Mouse (Mus musculus) mesoderm, embryonic 11.5 days (tissue): Measurements from ENCODE around the gene Gdf11.

Experiments
- DNase-seq: peaks from one replicate; pipeline ENCODE4 v3.0.0-alpha.2; 2012; ENCODE audit warnings: low read depth, low spot score

Gene Gdf11

DNA sequence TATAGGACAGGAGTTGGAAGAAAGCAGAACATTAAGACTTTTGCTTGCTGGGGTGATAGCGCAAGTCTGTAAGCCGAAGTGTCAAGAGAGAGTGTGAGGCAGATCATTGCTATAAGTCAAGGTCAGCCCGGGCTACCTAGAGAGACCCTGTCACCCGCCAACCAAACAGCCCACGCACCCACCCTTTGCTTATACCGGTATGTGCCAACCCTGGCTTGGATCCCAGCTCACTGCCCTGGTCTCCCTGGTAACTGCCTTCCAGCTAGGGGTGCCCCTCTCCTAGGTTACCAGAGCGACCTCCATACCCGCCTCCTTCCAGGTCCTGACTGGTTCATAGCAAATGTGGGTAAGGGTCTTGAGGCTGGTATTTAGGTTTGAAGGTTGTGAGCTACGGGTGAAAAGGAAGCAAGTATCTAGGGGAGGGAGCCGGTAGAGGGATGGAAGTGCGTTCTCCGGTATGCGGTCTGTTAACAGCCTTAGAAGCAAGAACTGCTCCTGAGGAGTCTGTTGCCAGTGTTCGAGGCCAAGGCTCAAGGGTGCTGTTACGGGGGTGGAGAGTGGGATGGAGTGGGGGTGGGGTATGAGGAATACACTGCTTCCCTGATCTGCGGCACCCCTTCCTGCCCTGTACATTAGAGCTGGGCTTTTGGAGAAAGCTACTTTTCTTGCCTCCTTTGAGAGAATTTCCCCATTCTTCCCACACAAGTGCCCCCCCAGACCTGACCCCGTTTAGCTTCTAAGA is 4.6 kb upstream of the Gdf11 start:
- DNase-seq, result no peak

DNA sequence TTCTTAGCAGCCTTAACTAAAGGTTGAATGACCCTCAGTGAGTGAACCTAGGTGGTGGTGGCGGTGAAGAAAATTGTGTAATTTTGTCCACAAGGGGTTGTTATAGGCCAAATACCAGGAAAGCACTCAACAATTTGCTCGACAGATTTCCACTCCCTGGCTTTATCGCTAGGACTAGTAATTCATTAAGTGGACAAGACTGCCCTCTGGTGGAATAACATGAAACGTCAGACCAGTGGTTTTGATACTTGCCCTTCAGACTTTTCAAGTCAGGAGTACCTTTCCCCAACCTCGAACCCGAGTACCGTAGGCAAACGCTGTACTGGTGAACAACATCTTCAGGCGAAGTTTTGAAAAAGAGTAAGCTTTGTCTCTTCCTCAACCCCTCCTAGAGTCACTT is 3.9 kb upstream of the Gdf11 start:
- DNase-seq, result peak; percentile 92

DNA sequence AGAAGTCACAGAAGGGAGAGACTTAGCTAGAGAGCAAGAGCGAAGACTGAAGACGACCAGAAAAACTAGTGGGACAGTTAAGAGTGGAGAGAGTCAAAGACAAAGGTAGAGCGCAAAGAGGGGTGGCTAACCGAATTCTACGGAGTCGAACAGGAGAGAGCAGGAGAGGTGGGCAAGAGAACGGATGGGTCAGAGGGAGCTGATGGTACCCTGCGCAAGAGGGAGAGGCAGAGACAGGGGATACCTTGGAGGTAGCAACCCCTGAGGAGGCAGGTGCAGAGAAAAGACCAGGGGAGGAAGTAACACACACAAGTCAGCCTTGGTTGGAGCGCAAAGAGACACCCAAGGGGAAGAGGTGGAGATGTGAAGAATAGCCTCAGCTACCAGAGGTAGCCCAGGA is 728 bp upstream of the Gdf11 start:
- no peak for DNase-seq

- DNase-seq, result peak; percentile 32
Measured at GRCm38 (mm10) chr10:128890383-128891295, 879 bp downstream of the Gdf11 start.

DNA sequence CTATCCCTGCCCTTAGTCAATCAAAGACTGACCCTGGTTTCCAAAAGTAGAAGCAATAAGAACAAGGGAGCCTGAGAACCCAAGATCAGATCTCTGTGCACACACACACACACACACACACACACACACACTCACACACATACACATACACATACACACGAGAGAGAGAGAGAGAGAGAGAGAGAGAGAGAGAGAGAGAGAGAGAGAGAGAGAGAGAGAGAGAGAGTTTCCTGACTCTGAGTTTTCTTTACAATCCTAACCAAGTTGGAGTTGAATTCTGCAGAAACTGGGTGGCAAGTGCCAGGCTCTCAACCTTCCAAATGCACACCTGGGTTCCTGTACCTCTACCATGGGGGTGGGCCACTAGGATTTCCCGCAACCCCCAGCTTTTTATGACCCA is 1.7 kb downstream of the Gdf11 start:
- peak; percentile 12 for DNase-seq

DNA sequence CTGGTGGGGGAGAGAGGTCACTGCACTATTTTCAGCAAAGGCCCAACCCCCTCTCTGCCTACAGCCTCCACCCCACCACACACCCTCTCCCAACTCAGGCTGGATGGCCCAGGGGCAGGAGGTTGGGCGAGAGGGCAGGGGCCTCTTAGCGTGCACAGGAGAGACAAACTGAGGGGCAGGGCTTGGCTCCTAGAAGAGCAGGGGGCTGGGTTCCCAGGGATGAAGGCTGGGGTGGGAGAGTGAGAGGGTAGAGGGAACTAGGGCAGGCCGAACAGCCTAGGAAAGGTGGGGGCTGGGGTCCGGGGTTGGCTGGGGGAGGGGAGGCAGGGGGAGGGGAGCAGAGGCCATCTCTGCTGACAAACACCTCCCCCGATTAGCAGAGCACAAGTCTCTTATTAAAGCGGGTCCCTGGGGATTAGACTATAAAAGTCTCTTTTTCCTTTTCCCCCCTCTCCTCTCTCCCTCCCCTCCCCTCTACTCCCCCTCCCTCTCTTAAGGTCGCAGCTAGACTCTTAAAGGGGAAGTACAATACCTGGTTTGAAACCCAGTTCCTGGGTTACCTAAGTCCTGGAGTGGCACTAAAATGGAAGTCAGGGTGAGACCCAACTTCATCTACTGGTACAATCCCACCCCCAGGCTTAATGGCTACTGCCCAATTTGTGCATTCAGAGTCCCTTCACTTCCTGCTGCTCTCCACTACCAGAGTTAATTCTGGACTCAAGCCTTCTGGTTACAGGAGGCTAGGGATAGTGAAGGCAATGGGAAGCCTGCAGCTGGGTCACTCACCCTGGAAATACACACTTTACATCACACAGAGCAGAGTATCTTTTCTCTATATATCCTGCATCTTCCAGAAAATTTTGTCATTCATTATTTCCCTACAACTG is 2.3 kb downstream of the Gdf11 start:
- DNase-seq, result peak; percentile 84

GRCm38 (mm10) chr10:128882067-128882466 is 9.5 kb downstream of the Gdf11 start:
- DNase-seq, result no peak

DNA sequence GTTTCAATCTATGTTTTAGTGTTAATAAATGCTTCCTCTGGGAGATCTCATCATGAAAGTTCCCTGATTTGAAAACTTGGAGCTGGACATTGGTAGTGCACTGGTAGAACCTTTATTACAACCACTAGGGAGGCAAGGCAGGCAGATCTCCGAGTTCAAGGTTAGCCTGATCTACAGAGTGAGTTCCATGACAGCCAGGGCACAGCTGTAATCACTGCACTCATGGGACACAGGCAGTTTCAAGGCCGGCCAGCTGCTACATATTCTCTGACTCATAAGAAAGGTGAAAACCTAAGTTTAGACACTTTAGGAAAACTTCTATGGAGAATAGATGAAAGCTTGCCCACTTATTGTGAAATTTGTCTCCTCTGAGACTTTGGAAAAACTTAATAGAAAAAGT is 12.7 kb downstream of the Gdf11 start:
- DNase-seq, result no peak

DNA sequence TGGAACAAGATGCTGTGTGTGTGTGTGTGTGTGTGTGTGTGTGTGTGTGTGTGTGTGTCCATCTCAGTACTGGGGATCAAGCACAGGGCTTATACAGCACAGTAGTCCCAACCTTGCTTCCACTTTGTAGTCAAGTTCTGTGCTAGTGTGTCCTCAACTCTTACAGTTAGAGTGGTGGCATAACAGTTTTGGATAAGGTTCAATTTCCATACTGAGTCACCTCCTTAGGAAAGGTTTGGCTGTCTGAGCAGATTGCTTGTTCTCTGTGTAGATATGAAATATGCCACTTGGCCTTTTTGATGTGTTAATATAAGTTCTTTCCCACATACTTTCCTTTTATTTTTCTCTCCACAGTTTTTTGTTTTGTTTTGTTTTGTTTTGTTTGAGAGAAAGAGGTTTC is 13.2 kb downstream of the Gdf11 start:
- no peak for DNase-seq

- DNase-seq, result no peak
Measured at GRCm38 (mm10) chr10:128870341-128870740, 21.2 kb downstream of the Gdf11 start.

- no peak for DNase-seq
Measured at GRCm38 (mm10) chr10:128866518-128866917, 25.0 kb downstream of the Gdf11 start.

DNA sequence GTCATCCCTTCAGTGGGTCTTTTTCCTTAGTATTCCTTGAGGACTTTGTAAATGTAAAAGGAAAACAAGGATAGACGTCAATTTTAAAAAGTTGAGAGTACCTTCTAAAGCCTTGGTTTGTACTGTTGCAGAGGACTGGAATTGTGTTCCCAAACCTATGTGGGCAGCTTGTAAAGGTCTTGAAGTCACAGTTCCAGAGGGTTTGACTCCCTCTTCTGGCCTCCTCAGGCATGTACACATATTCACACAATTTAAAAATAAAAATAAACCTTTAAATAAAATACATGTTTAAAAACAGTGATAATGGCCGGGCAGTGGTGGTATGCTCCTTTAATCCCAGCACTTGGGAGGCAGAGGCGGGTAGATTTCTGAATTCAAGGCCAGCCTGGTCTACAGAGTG is 25.5 kb downstream of the Gdf11 start:
- DNase-seq, result no peak

- DNase-seq, result no peak
Measured at GRCm38 (mm10) chr10:128861176-128861575, 30.3 kb downstream of the Gdf11 start.

GRCm38 (mm10) chr10:128850339-128850738 is 41.2 kb downstream of the Gdf11 start:
- no peak for DNase-seq

- DNase-seq, result no peak
Measured at GRCm38 (mm10) chr10:128848426-128848825, 43.1 kb downstream of the Gdf11 start.

- DNase-seq, result no peak
Measured at GRCm38 (mm10) chr10:128846664-128847063, 44.9 kb downstream of the Gdf11 start.

- peak; percentile 47 for DNase-seq
Measured at GRCm38 (mm10) chr10:128845516-128845915, 46.0 kb downstream of the Gdf11 start.

GRCm38 (mm10) chr10:128843260-128843659 is 48.3 kb downstream of the Gdf11 start:
- no peak for DNase-seq

DNA sequence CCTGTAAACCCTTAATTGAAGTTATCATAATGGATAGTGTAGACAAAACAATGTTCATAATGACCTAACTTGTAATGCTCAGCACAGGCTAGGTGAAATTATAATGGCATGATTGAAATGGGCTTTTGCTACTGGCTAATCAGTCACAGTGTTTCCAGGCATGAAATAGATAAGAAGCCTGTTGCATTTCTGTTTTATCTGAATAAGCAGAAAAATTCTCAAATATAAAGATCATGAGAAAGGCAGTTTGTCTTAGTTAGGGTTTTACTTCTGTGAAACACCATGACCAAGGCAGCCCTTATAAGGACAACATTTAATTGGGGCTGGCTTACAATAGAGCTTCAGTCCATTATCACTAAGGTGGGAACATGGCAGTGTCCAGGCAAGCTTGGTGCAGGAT is 50.9 kb downstream of the Gdf11 start:
- no peak for DNase-seq

DNA sequence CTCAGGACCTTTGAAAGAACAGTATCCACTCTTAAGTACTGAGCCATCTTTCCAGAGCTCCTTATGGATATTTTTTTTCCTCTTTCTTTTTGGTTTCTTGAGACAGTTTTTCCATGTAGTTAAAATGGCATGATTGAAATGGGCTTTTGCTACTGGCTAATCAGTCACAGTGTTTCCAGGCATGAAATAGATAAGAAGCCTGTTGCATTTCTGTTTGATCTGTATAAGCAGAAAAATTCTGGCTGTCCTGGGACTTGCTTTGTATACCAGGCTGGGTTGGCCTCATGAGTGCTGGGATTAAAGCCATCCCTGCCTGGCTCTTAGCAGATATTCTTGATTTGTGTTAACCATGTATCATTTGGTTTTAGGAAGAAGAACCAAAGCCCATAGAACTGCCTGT is 52.1 kb downstream of the Gdf11 start:
- no peak for DNase-seq

DNA sequence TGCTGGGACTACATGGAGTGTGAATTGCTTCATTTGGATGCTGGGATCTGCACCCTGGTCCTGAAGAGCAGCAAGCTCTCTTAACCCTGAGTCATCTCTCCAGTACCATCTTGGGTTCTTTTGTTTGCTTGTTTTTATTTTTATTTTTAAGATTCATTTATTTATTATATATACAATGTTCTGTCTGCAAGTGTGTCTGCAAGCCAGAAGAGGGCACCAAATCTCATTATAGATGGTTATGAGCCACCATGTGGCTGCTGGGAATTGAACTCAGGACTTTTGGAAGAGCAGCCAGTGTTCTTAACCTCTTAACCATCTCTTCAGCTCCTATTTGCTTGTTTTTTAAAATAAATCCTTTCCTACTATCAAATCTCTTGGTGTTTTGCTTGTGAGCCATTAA is 54.1 kb downstream of the Gdf11 start:
- DNase-seq, result no peak
